Mouse (Mus musculus) heart, postnatal 0 days (tissue): ENCODE results near the gene Maml1.

Experiments used
- CTCF ChIP-seq: IDR thresholded peaks from 2 replicates; pipeline ENCODE4 v1.5.1; 2016; ENCODE audit warnings: antibody characterized with exemption, control low read depth, low read depth
- EP300 ChIP-seq: IDR thresholded peaks from 2 replicates; pipeline ENCODE4 v1.6.1; 2016; ENCODE audit warnings: antibody characterized with exemption, low read depth

- TF ChIP-seq CTCF (no peak), EP300 (no peak)
These were observed 74.3 kb downstream of the Maml1 start for GRCm38 (mm10) chr11:50217811-50218210.
